Mouse (Mus musculus) myocyte (in vitro differentiated cells): ENCODE results near the gene Gng12.

Experiments used
- CEBPB ChIP-seq: IDR thresholded peaks from 2 replicates; pipeline ENCODE4 v1.6.1; 2011; ENCODE audit warnings: mild to moderate bottlenecking, moderate library complexity; ENCODE audit not compliant: poor library complexity, insufficient read depth, severe bottlenecking
- POLR2A ChIP-seq: IDR thresholded peaks from one replicate; pipeline ENCODE4 v1.6.1; 2011; ENCODE audit warnings: low read depth, mild to moderate bottlenecking, control low read depth, moderate library complexity; ENCODE audit not compliant: insufficient read length
- POLR2AphosphoS2 ChIP-seq: IDR thresholded peaks from one replicate; pipeline ENCODE4 v1.6.1; 2011; ENCODE audit warnings: low read depth, control low read depth; ENCODE audit not compliant: insufficient read length

GRCm38 (mm10) chr6:66848936-66849335 is 47.3 kb upstream of the Gng12 start:
- TF ChIP-seq POLR2A (no peak), POLR2AphosphoS2 (no peak), CEBPB (no peak)
